Mouse (Mus musculus) adrenal gland, adult 8-10 months (tissue): ENCODE data around the gene Idua. TPM values are rescaled to one million over a fixed set of nuclear protein-coding genes. Genes with fewer than 3 reads are reported as not detected.

ENCODE experiments used
- DNase-seq: peaks from one replicate; pipeline ENCODE4 v3.0.0; 2022
- total RNA-seq, 4 experiments: library from RNA; stranded (reverse); gene quantifications; 2 replicates each; pipeline ENCODE4 v1.2.4; 2022

The Idua gene
- total RNA-seq, 4 experiments from 2014 or later = 17.5 to 31.1 (median 22.6) TPM

- DNase-seq = no peak
Measured at GRCm38 (mm10) chr5:108655381-108655780, 4.8 kb upstream of the Idua start.

GRCm38 (mm10) chr5:108655891-108656650, 4.1 kb upstream of the Idua start:
- DNase-seq = no peak

- no peak for DNase-seq
Measured at GRCm38 (mm10) chr5:108657406-108657805, 2.7 kb upstream of the Idua start.

GRCm38 (mm10) chr5:108658611-108659010, 1.5 kb upstream of the Idua start:
- DNase-seq = no peak

- DNase-seq = peak; percentile 88
Measured at GRCm38 (mm10) chr5:108660632-108661268, 619 bp downstream of the Idua start.

- DNase-seq = no peak
Measured at GRCm38 (mm10) chr5:108662772-108663171, 2.6 kb downstream of the Idua start.

- DNase-seq = no peak
Measured at GRCm38 (mm10) chr5:108665066-108665465, 4.9 kb downstream of the Idua start.

- DNase-seq = no peak
Measured at GRCm38 (mm10) chr5:108667370-108667769, 7.2 kb downstream of the Idua start.

GRCm38 (mm10) chr5:108668387-108668932, 8.3 kb downstream of the Idua start:
- no peak for DNase-seq

- DNase-seq = peak; percentile 89
Measured at GRCm38 (mm10) chr5:108668977-108669936, 9.1 kb downstream of the Idua start, which contains the start of gene Dgkq. Gene Dgkq (minus strand): TSS chr5:108669672.

- DNase-seq = no peak
Measured at GRCm38 (mm10) chr5:108669986-108670385, 9.9 kb downstream of the Idua start.

- no peak for DNase-seq
Measured at GRCm38 (mm10) chr5:108670785-108671184, 10.7 kb downstream of the Idua start.

- no peak for DNase-seq
Measured at GRCm38 (mm10) chr5:108671757-108672156, 11.6 kb downstream of the Idua start.

GRCm38 (mm10) chr5:108674624-108675023, 14.5 kb downstream of the Idua start:
- DNase-seq = no peak

GRCm38 (mm10) chr5:108675251-108675816, 15.2 kb downstream of the Idua start, which contains the start of gene Slc26a1:
Gene Slc26a1 (minus strand): TSS chr5:108675569.
- DNase-seq = no peak

GRCm38 (mm10) chr5:108676772-108677498, 16.8 kb downstream of the Idua start:
- no peak for DNase-seq

GRCm38 (mm10) chr5:108677605-108678295, 17.6 kb downstream of the Idua start:
- no peak for DNase-seq

- DNase-seq = no peak
Measured at GRCm38 (mm10) chr5:108678296-108678854, 18.2 kb downstream of the Idua start.

GRCm38 (mm10) chr5:108679909-108680308, 19.8 kb downstream of the Idua start:
- no peak for DNase-seq

- DNase-seq = peak; percentile 73
Measured at GRCm38 (mm10) chr5:108680871-108681270, 20.7 kb downstream of the Idua start.
